Mouse (Mus musculus): ENCODE measurements around the gene Zap70. TPM values are rescaled to one million over a fixed set of nuclear protein-coding genes. Genes with fewer than 3 reads are reported as not detected.
A peak's percentile ranks its signal among the peaks of the same experiment; 100 is the strongest.

Gene Zap70
- polyA plus RNA-seq, 1 experiment from 2014 or later = 0.20 TPM

- Histone ChIP-seq H3K4me3 (ENCODE audit: control insufficient read depth in 1 of 2, insufficient read depth in 1 of 2, low read depth in 1 of 2, low read length in 2 of 2) (no peak overlapping the region), H3K27me3 (ENCODE audit: control insufficient read depth, insufficient read depth, low read length) (peaks cover 20% of the 10 kb centered on the region), H3K4me1 (ENCODE audit: control insufficient read depth in 2 of 2, insufficient read depth in 2 of 2, low read length in 2 of 2) (no peaks in the 10 kb centered on the region; a peak in 2 of 4 replicates), H3K9ac (ENCODE audit: low read length) (no peak overlapping the region), H3K9me3 (ENCODE audit: control insufficient read depth, low read length) (no peaks in the 10 kb centered on the region), H3K4me2 (ENCODE audit: low read length) (no peak overlapping the region), H3K36me3 (ENCODE audit: control insufficient read depth, insufficient read depth, low read length) (no peaks in the 10 kb centered on the region), H3K27ac (replicated peaks in 1 of 2; ENCODE audit: control insufficient read depth in 1 of 2, insufficient read depth in 1 of 2, low read depth in 2 of 2, low read length in 2 of 2) (no peak overlapping the region)
- ATAC-seq (ENCODE audit: insufficient number of reproducible peaks, insufficient read depth, low FRiP score, low read depth) = no peak
- 84% methylated on average over 9 of the region's 9 CpGs for WGBS
Measured at GRCm38 (mm10) chr1:36772198-36772934, 10.8 kb downstream of the Zap70 start.

- no peak for ATAC-seq (ENCODE audit: insufficient number of reproducible peaks, insufficient read depth, low FRiP score, low read depth)
- no peak overlapping the region for H3K4me2 ChIP-seq (ENCODE audit: low read length)
- H3K4me1 ChIP-seq (ENCODE audit: control insufficient read depth in 2 of 2, insufficient read depth in 2 of 2, low read length in 2 of 2) = no peaks in the 10 kb centered on the region; a peak in 1 of 4 replicates
- no peak overlapping the region for H3K9ac ChIP-seq (ENCODE audit: low read length)
- no peaks in the 10 kb centered on the region for H3K27me3 ChIP-seq (ENCODE audit: control insufficient read depth, insufficient read depth, low read length)
- H3K27ac ChIP-seq (replicated peaks in 1 of 2; ENCODE audit: control insufficient read depth in 1 of 2, insufficient read depth in 1 of 2, low read depth in 2 of 2, low read length in 2 of 2) = no peak overlapping the region
- 82% methylated on average over 13 of the region's 13 CpGs for WGBS
- no peak overlapping the region for H3K4me3 ChIP-seq (ENCODE audit: control insufficient read depth in 1 of 2, insufficient read depth in 1 of 2, low read depth in 1 of 2, low read length in 2 of 2)
- H3K36me3 ChIP-seq (ENCODE audit: control insufficient read depth, insufficient read depth, low read length) = no peaks in the 10 kb centered on the region
- H3K9me3 ChIP-seq (ENCODE audit: control insufficient read depth, low read length) = no peaks in the 10 kb centered on the region
Measured at GRCm38 (mm10) chr1:36780793-36781192, 19.2 kb downstream of the Zap70 start.

- Histone ChIP-seq H3K4me2 (ENCODE audit: low read length) (no peak overlapping the region), H3K4me3 (ENCODE audit: control insufficient read depth in 1 of 2, insufficient read depth in 1 of 2, low read depth in 1 of 2, low read length in 2 of 2) (no peak overlapping the region), H3K4me1 (ENCODE audit: control insufficient read depth in 2 of 2, insufficient read depth in 2 of 2, low read length in 2 of 2) (no peaks in the 10 kb centered on the region; a peak in 1 of 4 replicates), H3K9me3 (ENCODE audit: control insufficient read depth, low read length) (no peaks in the 10 kb centered on the region), H3K36me3 (ENCODE audit: control insufficient read depth, insufficient read depth, low read length) (no peaks in the 10 kb centered on the region), H3K27ac (replicated peaks in 1 of 2; ENCODE audit: control insufficient read depth in 1 of 2, insufficient read depth in 1 of 2, low read depth in 2 of 2, low read length in 2 of 2) (no peak overlapping the region), H3K9ac (ENCODE audit: low read length) (no peak overlapping the region), H3K27me3 (ENCODE audit: control insufficient read depth, insufficient read depth, low read length) (no peaks in the 10 kb centered on the region)
- WGBS = 74% methylated on average over 11 of the region's 11 CpGs
- no peak for ATAC-seq (ENCODE audit: insufficient number of reproducible peaks, insufficient read depth, low FRiP score, low read depth)
Measured at GRCm38 (mm10) chr1:36782476-36782875, 20.9 kb downstream of the Zap70 start.

GRCm38 (mm10) chr1:36784365-36785134 lies 23.0 kb downstream of the Zap70 start:
- Histone ChIP-seq H3K4me3 (ENCODE audit: control insufficient read depth in 1 of 2, insufficient read depth in 1 of 2, low read depth in 1 of 2, low read length in 2 of 2) (peak overlapping the region; percentile 36 to 43), H3K27me3 (ENCODE audit: control insufficient read depth, insufficient read depth, low read length) (no peaks in the 10 kb centered on the region)
- 4% methylated on average over 20 of the region's 20 CpGs for WGBS

GRCm38 (mm10) chr1:36785238-36785641 lies 23.6 kb downstream of the Zap70 start:
- no peaks in the 10 kb centered on the region for H3K9me3 ChIP-seq (ENCODE audit: control insufficient read depth, low read length)
- WGBS = 2% methylated on average over 16 of the region's 16 CpGs
- H3K36me3 ChIP-seq (ENCODE audit: control insufficient read depth, insufficient read depth, low read length) = no peaks in the 10 kb centered on the region
- H3K4me1 ChIP-seq (ENCODE audit: control insufficient read depth in 2 of 2, insufficient read depth in 2 of 2, low read length in 2 of 2) = no peaks in the 10 kb centered on the region; a peak in 1 of 4 replicates
- no peaks in the 10 kb centered on the region for H3K27me3 ChIP-seq (ENCODE audit: control insufficient read depth, insufficient read depth, low read length)
- H3K9ac ChIP-seq (ENCODE audit: low read length) = peak overlapping the region; percentile 54
- peak overlapping the region; percentile 36 to 43 for H3K4me3 ChIP-seq (ENCODE audit: control insufficient read depth in 1 of 2, insufficient read depth in 1 of 2, low read depth in 1 of 2, low read length in 2 of 2)
- no peak for ATAC-seq (ENCODE audit: insufficient number of reproducible peaks, insufficient read depth, low FRiP score, low read depth)
- H3K4me2 ChIP-seq (ENCODE audit: low read length) = peak overlapping the region; percentile 89
- H3K27ac ChIP-seq (replicated peaks in 1 of 2; ENCODE audit: control insufficient read depth in 1 of 2, insufficient read depth in 1 of 2, low read depth in 2 of 2, low read length in 2 of 2) = no peak overlapping the region

More at GRCm38 (mm10) chr1:36784365-36785134, 23.0 kb downstream of the Zap70 start:
- Histone ChIP-seq H3K4me2 (ENCODE audit: low read length) (peak overlapping the region; percentile 89), H3K27ac (replicated peaks in 1 of 2; ENCODE audit: control insufficient read depth in 1 of 2, insufficient read depth in 1 of 2, low read depth in 2 of 2, low read length in 2 of 2) (no peak overlapping the region), H3K9me3 (ENCODE audit: control insufficient read depth, low read length) (no peaks in the 10 kb centered on the region), H3K4me1 (ENCODE audit: control insufficient read depth in 2 of 2, insufficient read depth in 2 of 2, low read length in 2 of 2) (no peaks in the 10 kb centered on the region; a peak in 1 of 4 replicates), H3K9ac (ENCODE audit: low read length) (peak overlapping the region; percentile 54), H3K36me3 (ENCODE audit: control insufficient read depth, insufficient read depth, low read length) (no peaks in the 10 kb centered on the region)
- no peak for ATAC-seq (ENCODE audit: insufficient number of reproducible peaks, insufficient read depth, low FRiP score, low read depth)

GRCm38 (mm10) chr1:36786377-36786776 lies 24.8 kb downstream of the Zap70 start:
- no peak for ATAC-seq (ENCODE audit: insufficient number of reproducible peaks, insufficient read depth, low FRiP score, low read depth)
- Histone ChIP-seq H3K36me3 (ENCODE audit: control insufficient read depth, insufficient read depth, low read length) (0 out of 2 replicates have a peak, but pooled peaks cover 3% of the 10 kb centered on the region), H3K4me3 (ENCODE audit: control insufficient read depth in 1 of 2, insufficient read depth in 1 of 2, low read depth in 1 of 2, low read length in 2 of 2) (no peak overlapping the region), H3K4me1 (ENCODE audit: control insufficient read depth in 2 of 2, insufficient read depth in 2 of 2, low read length in 2 of 2) (no peaks in the 10 kb centered on the region; a peak in 1 of 4 replicates), H3K4me2 (ENCODE audit: low read length) (no peak overlapping the region), H3K9me3 (ENCODE audit: control insufficient read depth, low read length) (no peaks in the 10 kb centered on the region), H3K27ac (replicated peaks in 1 of 2; ENCODE audit: control insufficient read depth in 1 of 2, insufficient read depth in 1 of 2, low read depth in 2 of 2, low read length in 2 of 2) (no peak overlapping the region), H3K9ac (ENCODE audit: low read length) (no peak overlapping the region), H3K27me3 (ENCODE audit: control insufficient read depth, insufficient read depth, low read length) (no peaks in the 10 kb centered on the region)
- 92% methylated on average over 7 of the region's 7 CpGs for WGBS

GRCm38 (mm10) chr1:36789416-36789815 lies 27.8 kb downstream of the Zap70 start:
- WGBS = 83% methylated on average over 8 of the region's 8 CpGs
- H3K4me1 ChIP-seq (ENCODE audit: control insufficient read depth in 2 of 2, insufficient read depth in 2 of 2, low read length in 2 of 2) = no peaks in the 10 kb centered on the region; a peak in 1 of 4 replicates
- H3K4me3 ChIP-seq (ENCODE audit: control insufficient read depth in 1 of 2, insufficient read depth in 1 of 2, low read depth in 1 of 2, low read length in 2 of 2) = no peak overlapping the region
- no peak for ATAC-seq (ENCODE audit: insufficient number of reproducible peaks, insufficient read depth, low FRiP score, low read depth)
- peaks cover 31% of the 10 kb centered on the region for H3K36me3 ChIP-seq (ENCODE audit: control insufficient read depth, insufficient read depth, low read length)
- no peak overlapping the region for H3K27ac ChIP-seq (replicated peaks in 1 of 2; ENCODE audit: control insufficient read depth in 1 of 2, insufficient read depth in 1 of 2, low read depth in 2 of 2, low read length in 2 of 2)
- H3K9ac ChIP-seq (ENCODE audit: low read length) = no peak overlapping the region
- H3K4me2 ChIP-seq (ENCODE audit: low read length) = no peak overlapping the region
- H3K27me3 ChIP-seq (ENCODE audit: control insufficient read depth, insufficient read depth, low read length) = no peaks in the 10 kb centered on the region
- H3K9me3 ChIP-seq (ENCODE audit: control insufficient read depth, low read length) = no peaks in the 10 kb centered on the region

Data from heart, embryonic 14.5 days (tissue).